Mouse (Mus musculus) CD4-positive helper T cell, adult 2 months (primary cell): ENCODE data around the gene Mrgprb5.
"Not testable (repeated sequence)": the region's sequence is repeated elsewhere in the genome, so short reads cannot be mapped to it uniquely, and the experiment has no call there.

ENCODE experiments used
- DNase-seq: peaks from one replicate; pipeline ENCODE4 v3.0.0-alpha.2; 2012; ENCODE audit warnings: low read depth, missing footprints, low spot score

The Mrgprb5 gene

DNA sequence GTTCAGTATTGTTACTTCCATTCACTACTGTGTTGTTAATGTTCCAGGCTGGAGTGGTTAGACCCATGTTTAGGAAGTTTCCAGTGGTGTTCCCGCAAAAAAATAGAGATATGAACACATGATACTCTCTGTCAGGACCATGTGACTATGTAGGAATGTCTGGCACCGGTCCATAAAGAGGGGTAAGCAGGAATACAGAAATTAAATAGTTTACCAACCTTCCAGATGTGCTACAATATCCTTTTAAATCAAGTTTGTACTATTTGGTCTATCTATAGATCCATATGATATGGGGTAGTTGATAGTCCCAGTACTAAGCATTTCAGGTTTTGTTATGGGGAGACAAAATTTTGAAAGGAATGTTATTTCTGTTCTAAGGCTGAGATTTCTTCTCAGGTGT lies at the start of gene Mrgprb5:
Gene Mrgprb5, minus strand, starts transcription at position 101 of the 400 bp plus-strand sequence.
- no peak for DNase-seq

GRCm38 (mm10) chr7:48199188-48199587 lies 30.4 kb upstream of the Mrgprb5 start, which contains the start of gene Mrgprb4:
TSS of gene Mrgprb4 (minus strand) at chr7:48199288.
- no peak for DNase-seq

DNA sequence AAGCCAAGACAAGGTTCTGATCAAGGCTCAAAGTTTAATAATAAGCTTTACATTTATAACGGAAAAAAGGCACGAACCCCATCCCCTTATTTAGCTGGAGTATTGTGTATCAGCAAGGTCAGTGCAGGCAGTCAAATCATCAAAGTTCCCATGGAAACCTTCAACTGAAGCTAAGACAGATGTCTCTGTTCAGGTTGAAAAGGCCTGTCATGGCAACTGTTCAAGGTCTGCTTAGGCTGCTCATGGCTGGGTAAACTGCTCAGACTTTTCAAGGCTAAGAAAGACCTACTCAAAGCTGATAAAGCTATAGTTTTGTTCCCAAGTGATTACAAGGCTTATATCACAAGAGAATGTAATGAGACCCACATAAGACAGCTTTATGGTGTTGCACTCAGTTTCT lies 1.3 kb downstream of the Mrgprb5 start:
- DNase-seq: no peak

DNA sequence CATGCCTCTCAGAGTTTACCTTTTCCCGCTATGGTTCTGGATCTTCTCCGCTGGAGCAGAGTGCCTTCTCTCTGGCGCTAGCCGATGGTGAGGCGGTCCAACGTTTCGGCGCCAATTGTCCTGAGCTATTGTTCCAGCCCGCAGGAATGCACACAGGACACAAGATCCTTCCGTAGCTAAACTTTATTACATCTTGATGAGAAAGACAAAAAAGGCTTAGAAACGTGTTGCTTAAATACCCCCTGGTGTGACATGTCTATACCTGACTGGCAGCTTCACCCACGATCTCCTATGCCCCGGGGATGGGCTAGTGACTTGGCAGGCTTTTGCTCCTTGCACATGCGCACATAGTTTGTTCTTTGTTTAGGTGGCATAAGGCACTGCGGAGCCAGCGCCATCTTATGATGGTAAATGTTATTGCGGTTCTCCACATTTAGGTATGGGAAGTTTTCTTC lies 30.5 kb downstream of the Mrgprb5 start:
- DNase-seq: peak; percentile 73

DNA sequence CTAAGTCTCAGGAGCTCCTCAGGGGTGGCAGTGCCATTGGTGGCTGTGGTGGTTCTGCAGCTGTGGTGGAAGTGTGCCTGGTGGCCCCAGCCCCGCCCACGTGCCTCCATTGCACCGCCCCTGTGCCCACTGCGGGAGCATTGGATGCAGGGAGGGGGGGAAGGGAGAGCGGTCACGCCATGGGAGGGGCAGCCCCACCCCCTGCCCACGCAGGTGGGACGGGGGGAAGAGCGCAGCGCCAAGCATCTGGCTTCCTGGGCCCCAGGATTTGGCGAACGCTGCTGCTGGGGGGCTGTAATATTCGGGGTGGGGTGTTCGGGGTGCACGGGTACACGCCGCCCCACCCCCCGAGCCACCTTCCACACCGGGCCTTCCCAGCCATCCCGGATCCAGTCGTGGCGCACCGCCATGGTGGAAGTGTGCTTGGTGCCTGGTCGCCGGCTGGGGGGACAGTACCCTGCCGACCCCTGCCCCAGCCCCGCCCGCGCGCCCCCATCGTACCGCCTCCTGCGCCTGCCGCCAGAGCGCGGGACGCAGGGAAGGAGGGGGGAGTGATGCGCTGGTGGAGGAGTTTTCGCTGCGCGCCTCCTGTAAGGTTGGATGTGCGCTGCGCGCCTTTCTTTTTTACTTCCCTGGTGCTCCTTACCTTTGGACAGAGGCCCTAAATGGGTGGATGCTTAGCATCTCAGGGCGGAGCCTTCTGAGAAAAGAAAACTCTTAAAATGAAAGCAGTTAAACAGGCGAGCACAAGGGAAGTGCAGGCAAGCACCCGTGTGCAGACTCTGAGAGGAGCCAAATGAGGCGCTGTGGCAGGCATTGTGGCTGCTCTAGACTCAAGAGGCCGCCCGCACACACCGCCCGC lies 31.4 kb downstream of the Mrgprb5 start:
- peak; percentile 59 for DNase-seq

- DNase-seq: no peak
These were observed 36.1 kb downstream of the Mrgprb5 start for GRCm38 (mm10) chr7:48132674-48133073.

- not testable (repeated sequence) for DNase-seq
These were observed 36.6 kb downstream of the Mrgprb5 start for GRCm38 (mm10) chr7:48132247-48132646.

DNA sequence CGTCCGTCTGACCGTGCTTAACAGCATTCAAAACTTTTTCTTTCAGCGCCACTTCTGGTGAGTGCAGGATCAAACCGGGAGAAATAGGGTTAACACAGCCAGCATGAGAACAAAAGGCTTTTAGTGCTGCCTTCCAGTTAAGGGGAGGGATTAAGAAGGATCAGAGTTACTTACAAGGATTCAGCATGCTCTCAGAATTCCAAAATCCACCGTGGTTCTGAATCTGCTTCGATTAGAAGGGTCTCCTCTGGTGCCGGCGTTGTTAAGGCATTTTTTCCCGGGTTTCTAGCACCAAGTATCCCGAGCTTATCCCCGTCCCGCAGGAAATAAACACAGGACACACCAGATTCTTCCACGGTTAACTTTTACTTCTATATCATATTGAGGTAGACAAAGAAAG lies 37.0 kb downstream of the Mrgprb5 start:
- not testable (repeated sequence) for DNase-seq

DNA sequence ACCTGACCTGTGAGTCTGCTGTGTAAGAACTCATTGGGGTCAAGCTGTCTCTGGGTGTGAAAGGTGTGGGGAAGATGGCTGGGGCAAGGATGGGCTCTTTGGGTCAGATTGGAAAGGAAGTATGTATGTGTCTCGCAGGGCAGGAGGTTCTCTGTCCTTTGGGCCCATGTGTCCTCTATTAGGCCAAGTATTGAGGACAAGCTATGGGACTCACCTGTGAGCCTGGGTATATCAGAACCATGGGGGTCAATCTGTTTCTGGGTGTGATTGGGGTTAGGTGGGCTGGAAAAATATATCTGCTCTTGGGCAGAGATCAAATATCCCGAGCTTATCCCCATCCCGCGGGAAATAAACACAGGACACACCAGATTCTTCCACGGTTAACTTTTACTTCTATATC lies 45.0 kb downstream of the Mrgprb5 start:
- no peak for DNase-seq
